Mouse (Mus musculus): ENCODE measurements around the gene Chl1. TPM values are rescaled to one million over a fixed set of nuclear protein-coding genes. Genes with fewer than 3 reads are reported as not detected.

Gene Chl1
- polyA plus RNA-seq, 1 experiment from 2014 or later = 46.5 TPM

DNA sequence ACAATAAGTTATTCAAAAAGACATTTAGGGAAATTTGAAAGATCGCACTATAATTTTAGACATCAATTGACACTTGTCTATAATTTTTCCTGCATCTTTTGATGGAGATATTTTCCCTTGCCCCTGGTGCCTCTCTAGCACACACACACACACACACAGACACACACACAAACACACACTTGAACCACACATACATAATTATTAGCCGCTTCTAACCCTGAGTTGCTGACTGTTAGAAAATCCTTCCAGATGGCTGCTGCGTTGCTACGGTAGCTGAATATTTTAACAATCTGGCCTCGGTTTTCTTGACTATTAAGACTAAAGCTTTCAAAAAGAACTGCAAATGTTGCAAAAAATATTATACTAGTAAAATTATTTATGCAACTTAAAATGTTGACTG, 166.3 kb downstream of the Chl1 start:
- 44% methylated on average over 5 of the region's 5 CpGs for WGBS
- ATAC-seq (ENCODE audit: low FRiP score) = no peak
- H3K4me2 ChIP-seq (replicated peaks) = no peak overlapping the region
- H3K4me3 ChIP-seq = no peak overlapping the region
- H3K9me3 ChIP-seq (replicated peaks) = no peaks in the 10 kb centered on the region
- peaks cover 4% of the 10 kb centered on the region; the same call in 1 of the 2 replicates for H3K4me1 ChIP-seq
- no peaks in the 10 kb centered on the region for H3K36me3 ChIP-seq
- H3K9ac ChIP-seq = no peak overlapping the region
- no peaks in the 10 kb centered on the region for H3K27me3 ChIP-seq
- no peak overlapping the region for H3K27ac ChIP-seq

DNA sequence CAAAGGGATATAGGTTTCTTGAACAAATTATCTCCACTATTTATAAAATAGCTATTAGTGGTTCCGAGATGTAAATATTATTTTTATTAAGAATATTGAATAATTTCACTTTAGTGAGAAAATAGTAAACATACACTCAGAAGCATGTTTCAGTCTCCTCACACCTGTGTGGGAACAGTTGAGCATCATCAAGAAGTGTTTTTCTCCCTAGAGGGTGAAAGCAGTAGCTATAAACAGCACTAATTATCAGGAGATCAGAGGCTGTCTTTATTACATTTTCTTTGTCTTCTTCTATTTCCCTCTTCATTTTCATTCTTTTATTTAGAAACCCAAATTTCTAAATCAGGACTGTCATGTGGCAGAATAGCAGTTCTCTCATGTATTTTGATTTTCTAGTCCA, 166.7 kb downstream of the Chl1 start:
- no peak overlapping the region for H3K9ac ChIP-seq
- no peak overlapping the region for H3K4me2 ChIP-seq (replicated peaks)
- no peaks in the 10 kb centered on the region for H3K36me3 ChIP-seq
- 90% methylated on average over 1 of the region's 1 CpGs for WGBS
- no peak overlapping the region for H3K27ac ChIP-seq
- no peaks in the 10 kb centered on the region for H3K9me3 ChIP-seq (replicated peaks)
- no peak for ATAC-seq (ENCODE audit: low FRiP score)
- H3K4me1 ChIP-seq = peaks cover 4% of the 10 kb centered on the region; the same call in 1 of the 2 replicates
- H3K27me3 ChIP-seq = no peaks in the 10 kb centered on the region
- no peak overlapping the region for H3K4me3 ChIP-seq

DNA sequence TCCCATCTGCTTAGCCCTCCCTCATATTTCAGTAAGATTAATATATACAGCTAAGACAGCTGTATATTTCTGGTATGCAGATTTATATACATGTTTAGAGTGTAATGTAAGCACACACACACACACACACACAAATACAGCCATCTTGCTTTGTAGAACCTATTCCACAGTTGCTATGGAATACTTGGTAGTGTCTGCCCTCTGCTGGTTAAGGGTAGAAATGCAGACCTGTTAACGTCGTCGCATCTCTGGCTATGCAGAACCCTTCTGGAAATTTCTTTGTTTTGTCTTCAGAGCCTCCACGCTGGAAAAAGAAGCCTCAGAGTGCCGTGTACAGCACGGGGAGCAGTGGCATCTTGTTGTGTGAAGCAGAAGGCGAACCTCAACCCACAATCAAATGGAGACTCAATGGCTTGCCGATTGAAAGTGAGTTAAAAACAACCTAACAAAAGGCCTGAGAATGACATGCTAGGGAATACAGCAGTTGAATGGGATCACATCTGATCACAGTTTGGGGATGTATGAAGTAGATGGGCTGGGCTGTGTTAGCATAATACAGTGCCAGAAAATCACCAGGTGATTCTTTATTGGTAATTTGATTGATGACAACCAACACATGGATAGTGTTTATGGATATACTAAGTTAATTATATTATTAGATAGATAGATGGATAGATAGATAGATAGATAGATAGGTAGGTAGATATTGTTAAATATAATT, 172.6 kb downstream of the Chl1 start:
- Histone ChIP-seq H3K4me1 (no peaks in the 10 kb centered on the region), H3K27me3 (no peaks in the 10 kb centered on the region), H3K4me3 (no peak overlapping the region), H3K9ac (no peak overlapping the region), H3K4me2 (replicated peaks) (no peak overlapping the region), H3K27ac (no peak overlapping the region), H3K36me3 (no peaks in the 10 kb centered on the region), H3K9me3 (replicated peaks) (no peaks in the 10 kb centered on the region)
- ATAC-seq (ENCODE audit: low FRiP score) = peak; percentile 79
- WGBS = 18% methylated on average over 8 of the region's 8 CpGs

DNA sequence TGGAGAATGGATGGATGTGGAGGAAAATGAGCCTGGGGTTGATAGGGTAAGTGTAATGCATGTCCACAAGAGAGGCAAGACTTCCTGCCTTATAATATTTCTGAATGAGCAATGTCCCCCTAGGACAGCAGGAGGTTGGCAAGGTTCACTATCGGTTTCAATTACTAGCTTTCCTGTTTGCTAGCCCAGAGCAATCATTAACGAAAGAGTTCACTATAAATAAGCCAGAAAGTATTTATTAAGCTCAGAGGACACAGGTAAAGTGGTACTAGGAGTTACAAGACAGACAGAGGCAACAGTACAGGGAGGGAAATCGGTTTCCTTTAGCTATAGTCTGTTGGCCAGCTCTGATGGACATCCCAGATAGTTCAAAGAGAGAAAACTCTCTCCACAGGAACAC, 182.1 kb downstream of the Chl1 start:
- Histone ChIP-seq H3K27me3 (no peaks in the 10 kb centered on the region), H3K36me3 (no peaks in the 10 kb centered on the region), H3K4me2 (replicated peaks) (no peak overlapping the region), H3K9ac (no peak overlapping the region), H3K27ac (no peak overlapping the region), H3K9me3 (replicated peaks) (no peaks in the 10 kb centered on the region), H3K4me3 (no peak overlapping the region), H3K4me1 (no peaks in the 10 kb centered on the region)
- ATAC-seq (ENCODE audit: low FRiP score) = no peak
- WGBS = 74% methylated on average over 3 of the region's 3 CpGs

DNA sequence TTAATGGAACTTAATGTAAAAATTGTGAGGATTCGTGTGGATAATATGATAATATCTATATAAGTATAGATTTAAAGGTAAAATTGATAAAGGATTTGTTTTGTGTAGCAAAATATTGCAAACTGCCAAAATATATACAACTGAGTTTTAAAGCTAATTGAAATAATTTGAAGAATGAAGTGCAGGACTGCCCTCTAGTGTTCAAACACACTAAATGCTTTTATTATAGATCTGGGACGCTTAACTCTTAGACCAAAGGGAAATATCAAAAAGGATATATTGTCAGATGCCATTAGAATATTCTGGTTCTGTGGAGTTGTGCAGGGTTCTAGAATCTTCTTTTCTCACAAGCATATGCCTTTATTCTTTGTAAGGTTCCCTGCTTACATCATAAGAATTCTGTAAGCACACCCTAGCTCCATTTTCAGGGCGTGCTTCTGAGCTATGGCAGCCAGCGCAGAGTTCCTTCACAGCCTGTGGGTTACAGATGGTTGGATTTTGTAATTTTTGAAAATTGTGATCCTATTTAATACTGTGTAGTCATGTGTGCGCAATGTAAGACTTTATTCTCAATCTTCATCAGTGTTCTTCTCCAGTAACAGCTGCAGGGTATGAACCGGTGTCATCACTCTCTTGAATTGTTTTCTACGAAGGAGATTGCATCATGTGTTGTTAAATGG, 187.1 kb downstream of the Chl1 start:
- 66% methylated on average over 7 of the region's 7 CpGs for WGBS
- Histone ChIP-seq H3K27ac (no peak overlapping the region), H3K27me3 (no peaks in the 10 kb centered on the region), H3K4me3 (no peak overlapping the region), H3K9ac (no peak overlapping the region), H3K4me2 (replicated peaks) (no peak overlapping the region), H3K4me1 (no peaks in the 10 kb centered on the region), H3K9me3 (replicated peaks) (no peaks in the 10 kb centered on the region), H3K36me3 (no peaks in the 10 kb centered on the region)
- ATAC-seq (ENCODE audit: low FRiP score) = no peak; the same call in 1 of the 2 replicates

DNA sequence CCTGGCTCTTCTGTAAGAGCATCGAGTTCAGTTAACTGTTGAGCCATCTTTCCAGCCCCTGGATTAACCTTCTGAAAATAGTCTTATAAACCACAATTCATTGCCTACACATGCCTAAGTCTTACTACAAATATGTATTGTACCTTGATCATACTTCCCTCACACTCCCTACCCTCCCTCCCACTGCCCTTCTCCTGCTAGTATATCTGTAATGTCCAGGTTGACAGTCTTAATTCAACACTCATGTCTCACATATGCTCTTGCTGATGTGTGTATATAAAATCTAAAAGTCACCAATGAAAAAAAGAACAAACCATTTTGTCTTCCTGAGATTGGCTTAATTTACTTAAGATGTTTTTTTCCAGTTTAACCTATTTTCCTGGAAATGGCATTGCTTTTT, 189.1 kb downstream of the Chl1 start:
- WGBS = 92% methylated on average over 1 of the region's 1 CpGs
- no peak for ATAC-seq (ENCODE audit: low FRiP score)
- H3K9me3 ChIP-seq (replicated peaks) = no peaks in the 10 kb centered on the region

DNA sequence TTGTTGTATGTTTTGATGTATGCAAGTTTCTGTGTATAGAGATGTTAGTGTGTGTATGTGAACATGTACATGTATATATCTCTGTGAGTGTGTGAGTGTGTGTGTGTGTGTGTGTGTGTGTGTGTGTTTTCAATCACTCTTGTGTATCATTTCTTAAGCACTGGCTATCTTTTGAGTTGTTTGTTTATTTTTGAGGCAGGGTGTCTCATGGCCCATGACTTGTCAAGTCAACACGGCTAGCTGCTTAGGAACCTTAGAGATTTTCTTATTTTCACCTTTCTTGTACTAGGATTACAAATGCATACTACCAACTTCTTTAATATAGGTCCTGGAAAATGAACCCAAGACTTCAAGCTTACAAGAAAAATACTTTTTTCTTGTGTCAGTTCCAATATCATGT, 189.5 kb downstream of the Chl1 start:
- Histone ChIP-seq H3K27ac (no peak overlapping the region), H3K4me2 (replicated peaks) (no peak overlapping the region), H3K9ac (no peak overlapping the region), H3K9me3 (replicated peaks) (no peaks in the 10 kb centered on the region), H3K27me3 (no peaks in the 10 kb centered on the region), H3K4me1 (no peaks in the 10 kb centered on the region), H3K4me3 (no peak overlapping the region), H3K36me3 (no peaks in the 10 kb centered on the region)
- no peak for ATAC-seq (ENCODE audit: low FRiP score)
- WGBS = 72% methylated on average over 1 of the region's 1 CpGs

More for the DNA sequence above, 189.1 kb downstream of the Chl1 start:
- H3K4me2 ChIP-seq (replicated peaks) = no peak overlapping the region
- H3K36me3 ChIP-seq = no peaks in the 10 kb centered on the region
- H3K9ac ChIP-seq = no peak overlapping the region
- no peaks in the 10 kb centered on the region for H3K4me1 ChIP-seq
- H3K4me3 ChIP-seq = no peak overlapping the region
- no peak overlapping the region for H3K27ac ChIP-seq
- H3K27me3 ChIP-seq = no peaks in the 10 kb centered on the region

DNA sequence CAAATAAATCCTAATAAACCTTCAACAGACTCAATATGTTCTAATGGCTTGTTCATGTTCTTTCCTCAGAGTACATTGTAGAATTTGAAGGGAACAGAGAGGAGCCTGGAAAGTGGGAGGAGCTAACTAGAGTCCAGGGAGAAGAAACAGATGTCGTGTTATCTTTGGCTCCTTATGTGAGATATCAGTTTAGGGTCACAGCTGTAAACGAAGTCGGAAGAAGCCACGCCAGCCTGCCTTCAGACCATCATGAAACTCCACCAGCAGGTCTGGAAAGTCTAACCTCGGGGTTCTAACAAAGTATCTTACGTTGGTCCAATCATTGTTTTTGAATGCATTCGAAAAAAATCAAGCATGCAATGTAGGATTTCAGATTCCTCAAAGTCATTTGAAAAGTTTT, 189.9 kb downstream of the Chl1 start:
- H3K9me3 ChIP-seq (replicated peaks) = no peaks in the 10 kb centered on the region
- no peak overlapping the region for H3K4me3 ChIP-seq
- no peaks in the 10 kb centered on the region for H3K36me3 ChIP-seq
- H3K4me1 ChIP-seq = no peaks in the 10 kb centered on the region
- no peak for ATAC-seq (ENCODE audit: low FRiP score)
- H3K27ac ChIP-seq = no peak overlapping the region
- 80% methylated on average over 7 of the region's 7 CpGs for WGBS
- H3K9ac ChIP-seq = no peak overlapping the region
- no peaks in the 10 kb centered on the region for H3K27me3 ChIP-seq
- H3K4me2 ChIP-seq (replicated peaks) = no peak overlapping the region

DNA sequence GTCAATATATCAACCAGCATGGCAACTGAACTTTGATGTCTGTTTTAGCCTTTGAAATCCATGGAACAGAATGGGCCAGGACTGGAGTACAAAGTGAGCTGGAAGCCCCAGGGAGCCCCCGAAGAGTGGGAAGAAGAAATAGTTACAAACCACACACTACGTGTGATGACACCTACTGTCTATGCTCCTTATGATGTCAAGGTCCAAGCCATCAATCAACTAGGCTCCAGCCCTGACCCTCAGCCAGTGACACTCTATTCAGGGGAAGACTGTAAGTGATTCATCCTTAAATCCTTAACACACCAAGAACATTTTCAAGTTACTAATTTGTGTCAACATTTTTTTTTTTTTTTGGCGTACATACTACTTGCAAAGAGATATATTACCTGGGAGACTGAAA, 196.0 kb downstream of the Chl1 start:
- H3K4me3 ChIP-seq = no peak overlapping the region
- no peaks in the 10 kb centered on the region for H3K9me3 ChIP-seq (replicated peaks)
- no peaks in the 10 kb centered on the region for H3K27me3 ChIP-seq
- H3K9ac ChIP-seq = no peak overlapping the region
- 82% methylated on average over 3 of the region's 3 CpGs for WGBS
- no peak for ATAC-seq (ENCODE audit: low FRiP score)
- H3K36me3 ChIP-seq = no peaks in the 10 kb centered on the region
- H3K4me1 ChIP-seq = no peaks in the 10 kb centered on the region
- no peak overlapping the region for H3K4me2 ChIP-seq (replicated peaks)
- no peak overlapping the region for H3K27ac ChIP-seq

DNA sequence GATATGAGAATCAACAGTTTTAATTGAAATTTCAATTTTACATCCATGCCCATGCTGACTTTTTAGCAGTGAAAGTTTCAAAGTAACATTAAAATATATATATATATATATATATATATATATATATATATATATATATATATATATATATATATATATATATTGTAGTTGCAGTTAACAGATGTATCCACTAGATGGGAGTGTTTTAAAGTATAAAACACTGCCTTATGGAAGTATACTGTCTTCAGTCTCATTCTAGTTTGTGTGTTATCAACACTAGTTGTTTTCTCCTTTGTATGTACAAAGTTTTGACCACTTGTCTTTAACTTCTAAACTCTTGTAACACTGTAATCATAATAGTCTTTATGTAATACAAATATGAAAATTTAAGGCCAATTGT, 228.9 kb downstream of the Chl1 start:
- ATAC-seq (ENCODE audit: low FRiP score) = no peak
- no peaks in the 10 kb centered on the region for H3K9me3 ChIP-seq (replicated peaks)
- no peak overlapping the region for H3K9ac ChIP-seq
- H3K4me2 ChIP-seq (replicated peaks) = no peak overlapping the region
- no peaks in the 10 kb centered on the region for H3K4me1 ChIP-seq
- H3K27ac ChIP-seq = no peak overlapping the region
- H3K4me3 ChIP-seq = no peak overlapping the region
- H3K36me3 ChIP-seq = no peaks in the 10 kb centered on the region
- H3K27me3 ChIP-seq = no peaks in the 10 kb centered on the region

DNA sequence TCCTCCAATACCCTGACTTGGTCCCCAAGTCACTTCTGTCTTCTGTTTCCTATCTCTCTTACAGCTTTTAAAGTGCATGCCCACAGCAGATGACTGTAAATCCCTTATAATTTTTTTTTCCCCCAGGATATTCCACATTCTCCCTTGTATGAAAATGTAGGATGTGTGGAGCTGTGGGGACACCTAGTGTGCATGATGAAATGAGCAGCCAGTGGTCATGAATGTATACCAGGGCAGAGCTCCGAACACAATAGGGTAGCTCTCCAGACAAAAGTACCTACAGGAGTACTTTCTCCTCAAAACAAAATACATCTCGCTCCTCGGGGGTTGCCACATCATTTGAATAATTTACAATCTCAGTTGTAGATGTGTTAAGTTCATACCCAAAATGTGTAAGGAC, 232.4 kb downstream of the Chl1 start:
- H3K4me3 ChIP-seq = no peak overlapping the region
- H3K27ac ChIP-seq = no peak overlapping the region
- no peak overlapping the region for H3K9ac ChIP-seq
- no peak overlapping the region for H3K4me2 ChIP-seq (replicated peaks)
- H3K9me3 ChIP-seq (replicated peaks) = no peaks in the 10 kb centered on the region
- no peaks in the 10 kb centered on the region for H3K4me1 ChIP-seq
- H3K27me3 ChIP-seq = no peaks in the 10 kb centered on the region
- ATAC-seq (ENCODE audit: low FRiP score) = 0 out of 2 replicates have a peak, but pooled peaks have one; percentile 40
- no peaks in the 10 kb centered on the region for H3K36me3 ChIP-seq
- WGBS = 58% methylated on average over 3 of the region's 3 CpGs

DNA sequence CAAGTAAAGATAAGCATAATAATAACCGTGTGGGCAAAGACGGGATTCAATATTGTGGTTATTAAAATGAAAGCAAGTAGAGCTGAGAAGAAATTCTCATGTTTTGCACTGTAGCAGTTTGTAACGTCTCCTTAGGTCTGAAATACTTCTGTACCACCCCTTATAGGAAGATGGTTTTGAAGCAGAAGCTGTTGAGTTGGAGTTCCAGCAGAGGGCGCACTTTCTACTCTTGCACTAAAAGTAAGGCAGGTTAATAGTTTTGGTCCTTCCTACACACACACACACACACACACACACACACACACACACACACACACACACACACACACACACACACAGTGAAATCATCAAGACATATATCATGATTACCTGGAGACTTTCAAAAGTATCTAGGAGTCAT, 235.7 kb downstream of the Chl1 start:
- WGBS = 34% methylated on average over 4 of the region's 4 CpGs
- no peak overlapping the region for H3K27ac ChIP-seq
- peaks cover 5% of the 10 kb centered on the region; the same call in 1 of the 2 replicates for H3K4me1 ChIP-seq
- H3K36me3 ChIP-seq = no peaks in the 10 kb centered on the region
- no peaks in the 10 kb centered on the region for H3K9me3 ChIP-seq (replicated peaks)
- no peak overlapping the region for H3K4me2 ChIP-seq (replicated peaks)
- no peak overlapping the region for H3K9ac ChIP-seq
- ATAC-seq (ENCODE audit: low FRiP score) = no peak
- H3K4me3 ChIP-seq = no peak overlapping the region
- no peaks in the 10 kb centered on the region for H3K27me3 ChIP-seq
